ENCODE assay signal across 9 mouse cellular contexts in genomic region chr9:104088555-104088954, GRCm38 (mm10). TPM values are rescaled to one million over a fixed set of nuclear protein-coding genes. Genes with fewer than 3 reads are reported as not detected.
DNase-seq lines count a peak whose midpoint lies in the region; ATAC-seq and TF ChIP-seq lines count a peak whose summit lies in the region.
"Had no signal": no experiment of that assay in that cellular context is flagged by ENCODE, and none has a peak within 500 bp of the region (broad histone marks: within the 10 kb centered on the region; RNA-seq: fewer than 3 reads in every experiment).

No protein-coding gene starts in this region.

- no peak for TF ChIP-seq CTCF in layer of hippocampus, adult 2 months (conservative IDR thresholded peaks at IDR 0.05)

- no peak for ATAC-seq in heart, embryonic 14.5 days (ENCODE audit: insufficient number of reproducible peaks, insufficient read depth, low FRiP score, low read depth)
- no peak for ATAC-seq in inflammation-experienced regulatory T-cells, adult 6 months

- peaks cover 0 to 7% of the 10 kb centered on the region in 2 experiments; a peak in 2 of 4 replicates for H3K4me1 ChIP-seq in heart, embryonic 14.5 days (ENCODE audit: control insufficient read depth in 2 of 2, insufficient read depth in 2 of 2, low read length in 2 of 2)

- no peaks in the 10 kb centered on the region for H3K9me3 ChIP-seq in heart, embryonic 14.5 days (ENCODE audit: control insufficient read depth, low read length)

- peak overlapping the region; percentile 52; the same call in 1 of the 2 replicates for H3K27ac ChIP-seq in layer of hippocampus, adult 2 months
- H3K27ac ChIP-seq in heart, embryonic 14.5 days (replicated peaks in 1 of 2; ENCODE audit: control insufficient read depth in 1 of 2, insufficient read depth in 1 of 2, low read depth in 2 of 2, low read length in 2 of 2) = peak overlapping the region; percentile 68 to 76; a peak in 3 of 4 replicates

- no peak overlapping the region for H3K9ac ChIP-seq in heart, embryonic 14.5 days (ENCODE audit: low read length)

- no peak overlapping the region for H3K4me2 ChIP-seq in heart, embryonic 14.5 days (ENCODE audit: low read length)

- H3K36me3 ChIP-seq in heart, embryonic 14.5 days (ENCODE audit: control insufficient read depth, insufficient read depth, low read length) = peaks cover 19% of the 10 kb centered on the region

- 60% methylated on average over 8 of the region's 8 CpGs for WGBS in heart, embryonic 14.5 days

- H3K27me3 ChIP-seq in heart, embryonic 14.5 days (ENCODE audit: control insufficient read depth, insufficient read depth, low read length) = no peaks in the 10 kb centered on the region

- no peak overlapping the region for H3K4me3 ChIP-seq in layer of hippocampus, adult 2 months
- no peak overlapping the region for H3K4me3 ChIP-seq in heart, embryonic 14.5 days (ENCODE audit: control insufficient read depth in 1 of 2, insufficient read depth in 1 of 2, low read depth in 1 of 2, low read length in 2 of 2)

- DNase-seq in layer of hippocampus, adult 2 months (ENCODE audit: low spot score in 2 of 2) = no peak
- no peak for DNase-seq in layer of hippocampus, adult 9-11 months
- peak; percentile 61 for DNase-seq in ZHBTc4 (ENCODE audit: low read depth, low spot score)
- DNase-seq in lung, adult 18-20 months = peak; percentile 62 to 77
- DNase-seq in spleen, adult 18-20 months = no peak
- no peak for DNase-seq in urinary bladder, adult 2 months (ENCODE audit: low spot score)

RNA-seq across cellular contexts. Expression of gene Acad11, which starts 25.4 kb away (rescaled TPM):
- 10 to 100 TPM; 22.4 to 24.8 TPM for total RNA-seq in layer of hippocampus, adult 2 months (2021)
- 11.3 and 11.4 TPM in 2 replicates for polyA plus RNA-seq in heart, embryonic 14.5 days (2014; fragmentation: Nextera tagmentation; extraction: Ambion mirVana)
- 10 to 100 TPM in 1 of 3 experiments, 1 to 10 TPM in 2; 4.2 to 11.6 (median 4.6) TPM for polyA plus RNA-seq in inflammation-experienced regulatory T-cells, adult 6 months (2017; shearing (Covaris generic))
- 31.5 and 35.6 TPM in 2 replicates for polyA plus RNA-seq in urinary bladder, adult 2 months (2012; rRNA removed)

RNA-seq across cellular contexts. Expression of gene Uba5, which starts 25.6 kb away (rescaled TPM):
- total RNA-seq in layer of hippocampus, adult 2 months (2021) = 10 to 100 TPM; 40.3 to 42.7 TPM
- polyA plus RNA-seq in heart, embryonic 14.5 days (2014; fragmentation: Nextera tagmentation; extraction: Ambion mirVana) = 41.9 and 46.2 TPM in 2 replicates
- 10 to 100 TPM; 12.2 to 13.2 (median 12.9) TPM for polyA plus RNA-seq in inflammation-experienced regulatory T-cells, adult 6 months (2017; shearing (Covaris generic))
- polyA plus RNA-seq in urinary bladder, adult 2 months (2012; rRNA removed) = 41.5 and 49.9 TPM in 2 replicates

RNA-seq across cellular contexts. Expression of gene Ackr4, which starts 38.2 kb away (rescaled TPM):
- total RNA-seq in layer of hippocampus, adult 2 months (2021) = under 1 TPM in 1 of 2 experiments, not detected in 1; 0.49 TPM
- polyA plus RNA-seq in heart, embryonic 14.5 days (2014; fragmentation: Nextera tagmentation; extraction: Ambion mirVana) = 3.0 and 3.6 TPM in 2 replicates
- 1 to 10 TPM in 1 of 3 experiments, not detected in 2; 1.3 TPM for polyA plus RNA-seq in inflammation-experienced regulatory T-cells, adult 6 months (2017; shearing (Covaris generic))
- 5.1 and 6.4 TPM in 2 replicates for polyA plus RNA-seq in urinary bladder, adult 2 months (2012; rRNA removed)
- total RNA-seq: megakaryocyte progenitor cell, adult 5-6 weeks had no signal

RNA-seq across cellular contexts. Expression of gene Gm28305, which starts 48.1 kb away (rescaled TPM):
- total RNA-seq in layer of hippocampus, adult 2 months (2021) = not detected
- polyA plus RNA-seq in heart, embryonic 14.5 days (2014; fragmentation: Nextera tagmentation; extraction: Ambion mirVana) = not detected in 2 replicates
- not detected for polyA plus RNA-seq in inflammation-experienced regulatory T-cells, adult 6 months (2017; shearing (Covaris generic))
- not detected in 2 replicates for polyA plus RNA-seq in urinary bladder, adult 2 months (2012; rRNA removed)
- total RNA-seq: megakaryocyte progenitor cell, adult 5-6 weeks had no signal

Comparison
In these comparisons a context has a peak if more than half of its experiments do, and no peak if none do; other contexts are left out.
1. DNase-seq: peak in ZHBTc4 (single experiment) and lung, adult 18-20 months (2 of 2); none in layer of hippocampus, adult 2 months (0 of 2), layer of hippocampus, adult 9-11 months (single experiment), spleen, adult 18-20 months (0 of 2) and urinary bladder, adult 2 months (single experiment).